Mouse (Mus musculus): Measurements from ENCODE around the gene Cul4a.

GRCm38 (mm10) chr8:13158718-13159376 lies 53.4 kb downstream of the Cul4a start, which contains the start of gene Lamp1:
- peak; percentile 13 for TF ChIP-seq POLR2A (IDR thresholded peaks at IDR 0.05; ENCODE audit: low read depth, low read length)
- TF ChIP-seq CTCF (conservative IDR thresholded peaks at IDR 0.05; ENCODE audit: insufficient read depth, insufficient read length, low read depth, low read length): no peak
